Mouse (Mus musculus): ENCODE data around the gene Dhx58.

GRCm38 (mm10) chr11:100720345-100720744 is 16.3 kb upstream of the Dhx58 start:
- TF ChIP-seq CTCF (IDR thresholded peaks at IDR 0.05) (no peak), EP300 (IDR thresholded peaks at IDR 0.05) (no peak)
